Mouse (Mus musculus): Measurements from ENCODE around the gene Clmp. TPM values are rescaled to one million over a fixed set of nuclear protein-coding genes. Genes with fewer than 3 reads are reported as not detected.

Gene Clmp
- polyA plus RNA-seq, 2 experiments from 2014 or later = 0.19 TPM; not detected in 1

DNA sequence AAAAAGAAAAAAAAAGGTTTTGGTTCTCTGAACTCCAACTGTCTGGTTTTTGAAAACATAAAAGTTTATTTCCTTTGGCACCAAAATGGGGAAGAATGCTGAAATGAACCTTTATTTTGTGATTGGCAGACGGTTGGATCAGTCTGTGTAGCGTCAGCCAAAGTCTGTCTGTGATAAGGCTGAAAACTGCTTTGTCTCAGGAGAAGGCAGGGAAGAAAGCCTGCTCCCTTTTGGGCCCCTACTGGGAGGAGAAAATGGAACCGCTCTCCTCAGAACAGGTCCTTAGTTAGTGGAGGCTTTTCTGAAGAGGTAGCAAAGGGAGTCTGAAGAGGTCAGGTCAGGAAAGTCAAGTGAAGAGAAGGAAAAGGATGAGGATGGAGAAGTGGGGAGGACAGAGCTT lies 7.3 kb downstream of the Clmp start:
- no peak for ATAC-seq

DNA sequence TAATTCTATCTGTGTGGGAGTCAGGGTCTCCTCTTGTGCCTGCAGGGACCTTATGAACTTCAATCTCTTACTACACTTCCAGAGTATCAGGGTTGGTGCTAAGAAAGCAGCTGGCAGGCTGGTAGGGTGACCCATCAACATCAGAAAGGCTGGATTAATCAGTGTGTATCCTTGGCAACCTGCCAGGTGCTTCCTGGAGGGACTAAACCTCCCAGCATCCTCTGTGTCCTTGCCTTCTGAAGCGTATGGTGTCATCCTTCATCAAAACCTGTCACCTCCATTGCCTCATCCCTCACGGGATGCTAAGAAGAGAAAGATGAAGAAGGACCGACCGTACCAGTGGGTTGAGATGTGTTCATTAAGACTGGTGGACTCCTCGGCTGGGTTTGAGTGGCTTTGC lies 8.0 kb downstream of the Clmp start:
- no peak for ATAC-seq

DNA sequence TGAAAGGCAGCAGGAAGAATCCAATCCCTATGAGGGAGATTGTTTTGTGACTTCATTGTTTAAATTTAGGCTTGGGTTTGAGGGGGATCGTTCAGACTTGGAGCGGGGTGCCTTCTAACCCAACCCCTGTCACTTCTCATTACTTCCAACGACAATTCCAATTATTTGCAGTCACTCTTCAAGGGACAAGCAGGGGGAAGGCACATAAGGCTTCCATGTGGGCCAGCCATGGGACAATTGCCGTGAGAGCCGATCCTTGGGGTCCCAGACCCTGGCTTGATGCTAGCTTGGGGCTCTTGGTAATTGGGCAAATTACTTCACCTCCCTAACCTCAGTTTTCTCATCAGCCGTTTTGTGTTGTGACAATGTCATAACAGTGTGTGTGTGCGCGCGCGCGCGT lies 8.5 kb downstream of the Clmp start:
- ATAC-seq = no peak

DNA sequence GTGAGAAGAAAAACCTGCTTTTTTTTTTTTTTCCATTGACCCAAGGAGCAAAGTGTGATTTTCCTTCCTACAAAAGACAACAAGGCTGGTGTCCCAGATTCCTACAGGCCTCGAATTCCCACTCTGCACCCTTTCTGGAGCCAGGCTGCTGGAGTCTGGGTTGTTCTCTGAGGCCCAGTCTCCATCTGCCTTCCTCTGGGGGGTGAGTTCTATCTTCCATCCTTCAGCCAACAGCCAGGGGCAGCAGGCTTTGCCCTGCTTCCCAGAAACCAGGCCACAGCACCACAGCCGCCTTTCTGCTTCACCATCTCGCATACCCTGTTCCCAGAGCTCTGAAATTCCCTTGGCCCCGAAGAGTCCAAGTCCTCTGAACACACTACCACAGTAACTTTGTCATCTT lies 10.3 kb downstream of the Clmp start:
- ATAC-seq = no peak

DNA sequence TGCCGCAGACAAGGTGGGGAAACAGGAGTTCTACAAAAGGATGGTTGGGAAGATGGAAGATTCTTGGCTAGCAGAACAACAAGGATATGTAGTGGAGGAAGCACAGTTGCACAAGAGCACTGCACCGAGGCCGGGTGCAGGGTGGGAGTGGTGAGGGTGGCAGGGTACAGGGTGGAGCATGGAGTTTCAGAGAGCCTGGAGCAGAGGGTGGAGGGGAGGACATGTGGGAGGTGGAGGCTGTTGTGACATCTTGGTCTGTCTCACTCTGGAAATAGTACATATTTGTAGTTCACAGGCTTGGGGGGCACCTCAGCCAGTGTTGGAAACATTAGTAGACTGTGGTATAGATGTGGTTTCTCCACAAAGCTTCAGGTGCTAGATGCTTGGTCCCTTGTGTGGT lies 13.4 kb downstream of the Clmp start:
- no peak for ATAC-seq

DNA sequence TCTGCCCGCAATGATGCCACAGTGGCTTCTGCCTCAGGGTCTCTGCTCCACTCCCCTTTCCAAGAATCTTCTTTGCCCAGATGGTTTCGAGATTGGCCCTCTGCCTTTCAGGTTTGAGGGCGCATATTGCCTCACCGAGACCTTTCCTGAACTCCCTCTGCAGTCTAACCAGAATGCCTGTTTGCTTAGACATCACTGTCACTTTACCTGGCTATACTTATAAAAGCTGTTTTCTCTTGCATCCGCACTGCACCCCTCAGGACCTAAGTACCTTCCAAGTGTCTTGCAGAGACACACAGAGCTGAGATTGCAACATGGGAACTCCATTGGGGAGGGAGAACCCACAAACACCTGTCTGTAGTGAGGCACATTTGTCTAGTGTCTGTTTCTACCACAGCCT lies 14.5 kb downstream of the Clmp start:
- ATAC-seq = no peak

DNA sequence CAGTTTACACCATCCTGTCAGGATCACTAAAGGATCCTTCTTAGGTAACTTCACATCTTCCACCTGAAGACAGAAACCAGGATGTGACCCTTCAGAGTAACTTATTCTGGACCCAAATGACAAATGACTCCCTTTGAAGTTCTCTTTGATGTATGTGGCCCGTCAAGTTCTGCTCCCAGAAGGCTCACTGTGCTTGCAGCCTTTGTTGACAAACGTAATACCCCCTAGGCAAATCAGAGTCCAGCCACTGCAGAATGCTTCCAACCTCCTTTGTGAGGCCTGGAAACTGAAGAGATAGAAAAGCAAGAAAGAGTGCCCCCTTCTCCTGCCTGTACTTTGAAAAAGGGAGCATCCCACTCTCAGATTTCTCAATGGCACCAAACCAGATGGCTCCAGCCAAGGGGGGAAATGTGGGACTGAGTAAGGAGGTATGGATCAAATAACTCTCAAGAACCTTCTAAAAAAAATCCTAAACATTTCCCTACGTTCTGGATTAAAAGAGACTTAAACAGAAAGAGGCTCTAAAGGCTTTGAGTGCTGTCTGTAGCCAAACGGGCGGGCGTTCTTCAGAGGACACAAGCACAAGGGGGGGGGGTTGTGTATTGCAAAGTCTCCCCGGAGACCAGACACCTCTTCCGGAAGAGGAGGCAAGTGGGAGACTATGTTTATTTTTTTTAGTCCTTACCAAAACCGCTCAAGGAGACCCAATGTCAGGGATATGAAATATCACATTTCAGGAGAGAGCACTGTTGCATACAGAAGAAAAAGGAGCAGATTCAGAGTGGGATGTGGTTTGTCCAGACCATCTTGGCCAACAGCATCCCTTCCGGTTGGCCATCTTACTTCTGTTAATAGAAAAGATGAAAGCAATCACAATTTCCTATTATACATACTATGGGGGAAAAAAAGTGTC lies 18.9 kb downstream of the Clmp start:
- no peak for ATAC-seq

DNA sequence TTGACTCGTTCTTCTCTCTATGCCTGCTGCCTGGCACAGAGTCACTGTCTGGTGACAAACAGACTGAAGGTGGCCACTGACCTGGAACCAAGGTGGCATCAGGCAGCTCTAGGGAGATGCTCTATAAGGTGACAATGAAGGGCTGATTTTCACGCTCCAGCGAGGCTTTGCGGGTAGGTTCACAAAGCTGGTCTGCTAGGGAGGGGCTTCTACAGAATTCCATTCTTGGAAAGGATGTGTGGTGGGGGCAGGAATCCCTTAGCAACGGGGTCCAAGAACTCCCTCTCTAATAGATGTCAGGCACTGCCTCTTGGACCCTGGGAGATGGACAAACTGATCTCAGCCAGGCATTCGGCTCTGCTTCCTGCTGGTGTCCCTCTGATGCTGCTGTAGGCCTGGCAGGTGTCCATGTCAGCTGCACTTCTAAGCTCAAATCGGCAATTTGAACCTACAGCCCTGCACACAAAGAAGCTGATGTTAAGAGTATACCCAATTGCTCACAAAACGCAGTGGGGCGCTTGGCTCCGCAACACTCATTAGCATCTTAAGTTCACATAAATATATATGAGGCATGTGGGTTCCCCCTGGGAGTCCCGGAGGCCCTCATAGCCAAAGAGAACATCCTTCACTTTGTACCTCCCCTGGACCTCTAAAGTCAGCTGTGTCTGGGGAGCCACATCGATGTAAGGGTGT lies 22.8 kb downstream of the Clmp start:
- no peak for ATAC-seq

DNA sequence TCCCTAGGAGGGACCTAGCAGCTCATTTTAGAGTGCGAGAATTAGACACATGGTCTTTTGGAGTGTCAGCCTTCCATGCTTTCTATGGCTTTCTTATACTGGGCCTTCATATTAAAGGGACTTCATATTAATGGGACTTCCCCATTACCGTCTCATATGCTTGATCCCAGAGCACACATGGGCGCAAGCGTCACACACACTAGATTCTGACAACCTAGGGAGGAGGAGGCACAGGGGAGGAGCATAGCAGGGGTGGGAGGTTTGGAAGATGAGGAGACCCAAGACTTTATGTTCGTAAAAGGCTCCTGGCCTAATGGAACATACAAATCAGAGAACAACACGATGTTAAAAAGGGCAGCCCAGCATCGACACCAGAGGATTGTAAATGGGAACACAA lies 23.4 kb downstream of the Clmp start:
- no peak for ATAC-seq

DNA sequence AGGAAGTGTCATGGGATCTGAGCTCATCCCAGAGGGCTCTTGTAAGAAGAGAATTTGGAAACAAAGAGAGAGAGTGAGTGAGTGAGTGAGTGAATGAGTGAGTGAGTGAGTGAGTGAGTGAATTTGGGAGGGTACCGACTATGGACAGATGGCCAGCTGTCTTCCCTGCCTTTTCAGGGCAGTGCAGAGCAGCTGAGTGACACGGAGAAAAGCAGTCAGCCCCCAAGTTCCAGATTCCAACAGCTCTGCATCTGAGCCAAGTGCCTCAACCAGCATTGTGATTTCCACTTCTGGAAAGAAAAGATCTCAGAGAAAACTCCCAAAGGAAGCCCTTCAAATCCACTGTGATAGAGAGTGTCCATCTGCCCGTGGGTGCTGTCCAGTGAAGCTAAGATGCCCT lies 23.8 kb downstream of the Clmp start:
- ATAC-seq = no peak

DNA sequence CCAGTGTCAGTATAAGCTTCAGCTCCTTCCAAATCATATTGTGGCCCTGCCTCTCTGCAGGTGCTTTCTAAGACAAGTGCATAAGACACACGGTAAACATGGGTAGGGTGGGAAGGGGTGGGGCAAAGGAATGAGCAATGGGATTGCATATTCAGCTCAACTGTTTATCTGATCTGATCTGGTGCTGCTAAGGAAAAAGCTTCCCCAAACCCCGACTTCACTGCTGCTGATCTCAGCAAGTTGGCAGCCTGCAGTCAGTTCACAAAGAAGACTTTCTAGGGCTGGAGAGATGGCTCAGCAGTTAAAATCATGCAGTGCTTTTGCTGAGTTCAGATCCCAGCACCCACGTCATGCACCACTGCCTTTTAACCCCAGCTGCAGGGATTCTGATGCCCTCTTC lies 24.2 kb downstream of the Clmp start:
- no peak for ATAC-seq

DNA sequence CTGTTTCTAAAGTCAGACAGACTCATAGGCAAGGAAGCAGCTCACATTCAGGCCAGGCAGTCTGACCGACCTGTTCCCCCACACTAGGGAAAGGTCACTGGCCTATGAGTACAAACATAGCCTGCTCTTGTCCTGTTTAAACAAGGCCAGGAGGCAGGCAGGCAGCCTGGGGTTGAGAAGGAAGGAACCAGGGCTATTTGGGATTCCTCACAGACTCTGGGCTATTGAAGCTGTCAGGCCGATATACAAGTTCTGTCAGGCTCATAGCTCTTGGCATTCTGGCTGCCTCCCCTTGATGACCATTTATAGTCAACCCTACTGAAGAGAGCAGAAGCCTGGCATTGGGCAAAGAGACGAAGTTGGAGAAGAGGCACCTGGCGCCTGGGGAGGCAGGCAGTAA lies 25.9 kb downstream of the Clmp start:
- ATAC-seq = no peak

DNA sequence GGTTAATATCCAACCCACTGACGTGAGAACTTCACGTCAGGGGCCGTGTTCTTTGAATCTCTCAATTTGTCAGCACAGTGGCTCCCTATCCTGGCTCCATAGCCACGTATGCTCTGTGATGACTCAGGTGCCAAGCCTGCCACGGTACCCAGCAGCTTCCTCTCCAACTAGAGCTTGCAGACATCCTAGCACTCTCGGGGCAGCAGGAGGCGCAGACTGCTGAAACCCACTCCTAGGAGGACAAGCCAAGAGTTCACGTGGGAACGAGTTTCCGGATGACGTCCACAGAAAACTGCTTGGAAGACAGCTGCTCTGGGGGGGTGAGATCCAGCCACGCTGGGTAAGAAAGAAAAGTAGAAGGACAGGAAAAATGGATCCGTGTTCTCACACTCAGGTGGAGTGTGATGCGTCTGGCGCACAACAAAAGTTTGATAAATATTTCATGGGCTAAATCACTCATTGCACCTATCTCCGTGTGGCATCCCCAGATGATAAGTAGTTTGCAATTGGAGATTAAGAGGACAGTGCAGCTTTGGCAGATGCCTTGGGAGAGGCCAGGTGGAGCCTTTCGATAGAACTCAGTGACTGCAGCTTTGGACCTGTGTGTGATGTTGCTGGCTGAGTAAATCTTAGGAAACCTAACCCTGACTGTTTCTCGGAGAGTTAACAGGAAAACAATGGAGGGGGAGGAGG lies 31.6 kb downstream of the Clmp start:
- ATAC-seq = no peak

DNA sequence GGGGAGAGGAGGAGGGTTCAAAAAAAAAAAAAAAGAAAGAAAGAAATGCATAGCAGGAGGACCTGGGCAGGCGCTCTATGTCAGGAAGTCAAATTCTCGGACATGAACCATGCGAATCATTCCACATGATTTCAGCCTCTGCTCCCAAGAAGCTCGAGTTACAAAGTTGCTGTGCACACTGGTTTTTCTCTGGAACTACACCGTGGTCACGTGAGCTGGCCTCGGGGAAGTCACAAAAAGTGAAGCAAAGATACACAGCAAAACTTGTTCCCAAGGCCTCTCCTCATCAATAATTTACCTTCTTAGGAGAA lies 32.1 kb downstream of the Clmp start:
- ATAC-seq = no peak

DNA sequence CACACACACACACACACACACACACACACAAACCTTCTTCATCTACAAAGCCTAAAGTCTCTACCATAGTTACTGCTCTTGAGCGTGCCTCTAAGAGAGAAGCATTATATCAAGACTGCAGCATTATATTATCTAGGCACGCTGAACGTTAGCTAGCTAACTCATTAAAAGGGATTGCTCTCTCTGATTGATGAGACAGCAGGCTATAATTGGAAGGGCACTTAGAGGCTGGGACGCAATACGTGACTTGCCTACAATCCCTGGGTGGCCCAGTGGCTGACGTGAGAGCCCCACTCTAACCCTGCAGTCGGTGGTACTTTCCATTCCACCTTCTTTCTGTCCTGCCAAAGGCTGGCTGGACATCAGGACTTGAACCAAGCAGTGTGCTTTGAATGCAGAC lies 35.1 kb downstream of the Clmp start:
- ATAC-seq = no peak

DNA sequence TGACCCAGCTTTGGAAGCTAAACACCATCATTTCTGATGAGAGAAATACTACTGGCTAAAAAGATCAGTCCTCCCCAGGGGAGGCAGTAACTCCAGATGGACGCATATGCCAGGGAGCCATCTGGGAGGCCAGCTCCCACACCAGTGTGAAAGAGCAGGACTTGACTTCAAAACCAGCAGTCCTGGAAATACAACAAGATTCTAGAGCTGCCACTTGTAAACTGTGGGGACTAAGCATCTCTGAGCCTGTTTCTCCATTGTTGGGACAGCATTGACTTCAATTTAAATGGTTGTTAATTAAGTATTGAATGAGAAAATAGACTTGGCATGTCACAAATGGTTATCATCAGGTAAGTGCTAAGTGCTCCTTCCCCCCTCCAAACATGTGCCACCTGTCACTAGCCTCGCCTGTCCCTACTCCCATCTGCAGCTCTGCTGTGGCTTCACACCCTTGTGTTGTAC lies 37.6 kb downstream of the Clmp start:
- ATAC-seq = no peak

DNA sequence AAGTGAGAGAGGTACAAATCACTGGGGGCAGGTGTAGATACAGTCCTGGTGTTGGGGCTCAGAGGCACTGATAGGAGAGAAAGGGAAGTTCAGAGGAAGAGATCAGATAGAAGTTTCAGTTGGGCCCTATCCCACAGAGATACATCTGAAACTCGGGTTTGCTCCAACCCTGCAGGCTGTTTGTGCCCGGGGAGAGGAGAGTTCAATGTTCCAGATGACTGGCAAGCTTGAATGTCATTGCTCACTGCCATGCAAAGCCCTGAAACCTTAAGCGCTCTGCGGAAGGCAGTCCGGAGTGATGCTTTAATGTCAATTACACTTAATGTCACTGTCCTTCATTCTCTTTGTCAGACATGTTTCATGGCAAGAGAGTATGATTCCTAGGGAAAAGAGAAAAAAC lies 39.2 kb downstream of the Clmp start:
- no peak for ATAC-seq

DNA sequence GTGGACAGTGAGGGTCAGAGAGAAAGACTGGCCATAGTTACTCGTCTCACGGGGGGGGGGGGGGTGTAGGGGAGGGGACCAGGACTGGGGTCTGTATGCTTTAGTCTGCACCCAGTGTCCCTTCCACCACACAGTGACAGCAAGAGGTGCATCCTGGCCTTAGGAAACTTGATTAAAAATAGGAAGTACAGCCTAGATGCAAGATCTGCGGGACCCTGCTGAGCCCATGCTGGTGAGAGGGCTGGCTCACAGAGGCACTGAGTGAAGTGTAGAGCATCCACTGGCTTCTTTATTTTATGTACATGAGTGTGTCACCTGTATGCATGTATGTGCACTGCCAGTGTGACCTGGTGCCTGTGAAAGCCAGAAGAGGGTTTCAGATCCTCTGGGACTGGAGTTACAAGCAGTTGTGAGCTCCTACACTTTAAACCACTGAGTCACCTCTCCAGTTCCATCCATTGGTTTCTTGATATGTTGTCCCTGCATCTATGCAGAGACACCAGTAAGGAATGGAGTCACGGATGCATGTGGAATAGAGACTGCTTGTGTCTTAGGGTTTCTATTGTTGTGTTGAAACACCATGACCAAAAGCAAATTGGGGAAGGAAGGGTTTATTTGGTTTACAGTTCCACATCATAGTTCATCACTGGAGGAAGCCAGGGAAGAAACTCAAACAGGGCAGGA lies 41.5 kb downstream of the Clmp start:
- ATAC-seq = no peak

DNA sequence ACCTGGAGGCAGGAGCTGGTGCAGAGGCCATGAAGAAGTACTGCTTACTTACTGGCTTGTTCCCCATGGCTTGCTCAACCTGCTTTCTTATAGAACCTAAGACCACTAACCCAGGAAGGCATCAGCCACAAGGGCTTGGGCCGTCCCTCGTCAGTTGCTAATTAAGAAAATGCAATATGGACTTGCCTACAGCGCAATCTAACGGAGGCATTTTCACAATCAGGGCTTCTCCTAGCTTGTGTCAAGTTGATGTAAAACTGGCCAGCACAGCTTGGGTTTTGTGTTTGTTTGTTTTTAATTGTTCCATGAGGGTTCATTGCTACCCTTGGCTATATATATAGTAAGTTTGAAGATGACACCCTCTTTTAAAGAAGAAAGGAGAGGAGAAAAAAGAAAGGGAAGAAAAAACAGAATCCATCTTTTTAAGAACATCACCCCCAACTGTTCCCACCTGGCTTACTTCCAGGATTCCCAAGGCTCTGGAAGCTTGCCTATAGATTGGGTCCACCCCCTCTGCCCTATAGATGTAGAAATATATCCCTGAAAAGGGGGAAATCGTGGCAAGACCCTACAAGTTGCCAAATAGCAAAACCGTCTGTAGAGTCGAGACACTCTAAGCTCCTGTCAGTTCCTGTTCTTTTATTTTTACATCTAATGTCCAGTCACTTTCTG lies 42.2 kb downstream of the Clmp start:
- no peak for ATAC-seq

DNA sequence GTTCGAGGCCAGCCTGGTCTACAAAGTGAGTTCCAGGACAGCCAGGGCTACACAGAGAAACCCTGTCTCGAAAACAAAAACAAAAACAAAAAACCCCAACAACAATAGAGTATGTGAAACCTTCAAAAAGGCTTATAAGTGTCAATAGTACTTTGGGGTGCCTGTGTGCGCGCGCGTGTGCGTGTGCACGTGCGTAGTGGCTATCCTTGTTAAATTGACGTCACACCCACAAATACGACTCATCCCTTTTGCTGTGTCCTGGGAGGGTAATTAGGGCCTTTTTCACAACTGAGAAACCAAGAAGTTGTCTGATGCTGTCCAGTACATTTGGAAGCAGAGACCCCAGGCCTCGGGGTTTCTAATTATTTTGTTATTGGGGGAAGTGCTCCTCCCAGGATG lies 44.5 kb downstream of the Clmp start:
- no peak for ATAC-seq

DNA sequence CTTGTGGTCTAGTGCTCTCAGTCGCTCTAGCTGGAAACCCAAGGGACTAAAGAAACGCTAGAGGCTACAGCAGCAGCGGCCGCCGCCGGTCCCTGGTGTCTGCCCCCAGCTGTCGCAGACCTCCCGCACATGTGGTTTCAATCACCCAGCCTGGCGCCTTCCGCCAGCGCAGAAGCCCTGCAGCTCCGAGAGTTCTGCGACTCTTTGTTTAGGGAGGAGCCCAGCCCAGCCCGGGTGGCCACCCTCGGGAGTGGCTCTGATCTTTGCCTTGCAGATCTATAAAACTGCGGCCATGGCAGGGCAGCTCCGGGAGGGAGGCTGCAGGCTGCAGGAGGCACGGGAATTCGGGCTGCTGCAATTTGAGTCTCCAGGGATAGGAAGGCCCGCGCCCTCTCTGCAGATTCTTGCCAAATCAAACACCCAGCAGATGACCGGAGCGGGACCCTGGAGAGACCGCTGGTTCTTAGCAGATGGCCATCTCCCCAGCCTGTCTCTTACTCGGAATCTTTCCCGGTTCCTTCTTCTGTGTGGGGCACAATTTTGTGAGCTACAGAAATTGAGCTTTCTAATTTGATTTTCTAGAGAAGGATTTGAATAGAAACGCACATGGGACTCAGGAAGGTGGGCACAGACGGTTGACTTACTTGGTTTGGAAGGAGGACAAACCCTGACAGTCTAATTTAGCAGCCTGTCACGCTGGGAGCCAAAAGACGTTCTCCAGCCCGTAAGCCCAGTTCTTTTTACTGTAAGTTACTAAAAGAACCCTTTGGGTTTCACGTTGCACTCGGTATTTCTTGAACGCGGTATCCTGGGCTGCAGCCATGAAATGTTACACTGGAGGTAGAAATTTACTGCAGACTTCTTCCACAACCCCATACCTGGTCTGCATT lies 45.2 kb downstream of the Clmp start:
- ATAC-seq = no peak

Measured in activated CD4-positive, CD25-positive, alpha-beta regulatory T cell, adult 4 months (primary cell).